Mouse (Mus musculus): ENCODE results near the gene Pomgnt2. TPM values are rescaled to one million over a fixed set of nuclear protein-coding genes. Genes with fewer than 3 reads are reported as not detected.

Gene Pomgnt2
- 12.9 and 21.6 TPM in 2 replicates for total RNA-seq (2012; rRNA removed)

- Histone ChIP-seq H3K9me3 (ENCODE audit: control insufficient read depth, insufficient read depth, low read depth, low read length) (no peaks in the 10 kb centered on the region), H3K4me1 (ENCODE audit: control insufficient read depth in 2 of 2, insufficient read depth in 2 of 2, low read length in 2 of 2, poor library complexity in 1 of 2) (peaks cover 0 to 2% of the 10 kb centered on the region in 2 experiments; a peak in 1 of 4 replicates), H3K36me3 (ENCODE audit: control insufficient read depth, insufficient read depth, low read length, poor library complexity, severe bottlenecking) (no peaks in the 10 kb centered on the region; the same call in 1 of the 2 replicates), H3K4me3 (ENCODE audit: insufficient read depth in 1 of 2, low read depth in 1 of 2, low read length in 2 of 2, poor library complexity in 1 of 2, severe bottlenecking in 1 of 2) (peak within 1 kb of the TSS in 1 of 2 experiments; percentile 74; a peak in 1 of 4 replicates), H3K9ac (ENCODE audit: insufficient read depth, low read depth, low read length, poor library complexity, severe bottlenecking) (no peak within 1 kb of the TSS), H3K27ac (ENCODE audit: insufficient read depth, low read depth, low read length, poor library complexity, severe bottlenecking) (no peak within 1 kb of the TSS)
- no peak for DNase-seq (ENCODE audit: low read depth, low spot score)
- TF ChIP-seq MAFK (IDR thresholded peaks at IDR 0.05; ENCODE audit: insufficient read depth, low read depth, low read length) = no peak
- TF ChIP-seq ZC3H11A (IDR thresholded peaks at IDR 0.05; ENCODE audit: borderline replicate concordance, low read depth, low read length) = no peak
- no peak for TF ChIP-seq HCFC1 (IDR thresholded peaks at IDR 0.05; ENCODE audit: borderline replicate concordance, insufficient read depth, low read length)
- TF ChIP-seq CHD2 (IDR thresholded peaks at IDR 0.05; ENCODE audit: low read depth, low read length) = no peak
- TF ChIP-seq ZNF384 (IDR thresholded peaks at IDR 0.05; ENCODE audit: low read depth, low read length) = no peak
- in situ Hi-C loops (cut with MboI; ENCODE audit: low sequenced_read_pairs in 2 of 2, unreplicated experiment in 2 of 2) = no loop called here
These were observed at the start of gene Pomgnt2 for GRCm38 (mm10) chr9:121997010-121997409. Gene Pomgnt2 (minus strand): TSS chr9:121997110.

DNA sequence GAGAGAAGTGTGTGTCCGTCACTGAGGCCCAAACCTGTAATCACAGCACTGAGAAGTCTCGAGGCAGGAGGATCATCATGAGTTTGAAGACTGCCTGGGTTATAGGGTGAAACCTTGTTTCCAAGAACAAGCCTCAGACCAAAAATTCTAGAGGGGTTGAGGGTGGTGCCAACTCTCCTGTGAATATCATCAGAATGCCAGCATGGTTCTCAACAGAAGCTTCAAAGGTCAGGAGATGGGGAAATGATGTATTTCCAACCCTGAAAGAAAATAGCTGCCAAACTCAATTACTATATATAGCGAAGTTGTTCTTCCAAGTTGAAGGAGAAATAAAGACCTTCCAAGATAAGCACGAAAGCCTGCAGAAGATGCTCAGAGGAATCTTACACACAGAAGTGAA, 42.9 kb upstream of the Pomgnt2 start:
- no peak for DNase-seq (ENCODE audit: low read depth, low spot score)
- in situ Hi-C loops (cut with MboI; ENCODE audit: low sequenced_read_pairs in 2 of 2, unreplicated experiment in 2 of 2) = no loop called here
- Histone ChIP-seq H3K9me3 (ENCODE audit: control insufficient read depth, insufficient read depth, low read depth, low read length) (no peaks in the 10 kb centered on the region), H3K36me3 (ENCODE audit: control insufficient read depth, insufficient read depth, low read length, poor library complexity, severe bottlenecking) (no peaks in the 10 kb centered on the region), H3K9ac (ENCODE audit: insufficient read depth, low read depth, low read length, poor library complexity, severe bottlenecking) (no peak overlapping the region), H3K27ac (ENCODE audit: insufficient read depth, low read depth, low read length, poor library complexity, severe bottlenecking) (no peak overlapping the region), H3K4me3 (ENCODE audit: insufficient read depth in 1 of 2, low read depth in 1 of 2, low read length in 2 of 2, poor library complexity in 1 of 2, severe bottlenecking in 1 of 2) (no peak overlapping the region), H3K4me1 (ENCODE audit: control insufficient read depth in 2 of 2, insufficient read depth in 2 of 2, low read length in 2 of 2, poor library complexity in 1 of 2) (no peaks in the 10 kb centered on the region)
- TF ChIP-seq MAFK (IDR thresholded peaks at IDR 0.05; ENCODE audit: insufficient read depth, low read depth, low read length) (no peak), HCFC1 (IDR thresholded peaks at IDR 0.05; ENCODE audit: borderline replicate concordance, insufficient read depth, low read length) (no peak), ZNF384 (IDR thresholded peaks at IDR 0.05; ENCODE audit: low read depth, low read length) (no peak), CHD2 (IDR thresholded peaks at IDR 0.05; ENCODE audit: low read depth, low read length) (no peak), ZC3H11A (IDR thresholded peaks at IDR 0.05; ENCODE audit: borderline replicate concordance, low read depth, low read length) (no peak)

DNA sequence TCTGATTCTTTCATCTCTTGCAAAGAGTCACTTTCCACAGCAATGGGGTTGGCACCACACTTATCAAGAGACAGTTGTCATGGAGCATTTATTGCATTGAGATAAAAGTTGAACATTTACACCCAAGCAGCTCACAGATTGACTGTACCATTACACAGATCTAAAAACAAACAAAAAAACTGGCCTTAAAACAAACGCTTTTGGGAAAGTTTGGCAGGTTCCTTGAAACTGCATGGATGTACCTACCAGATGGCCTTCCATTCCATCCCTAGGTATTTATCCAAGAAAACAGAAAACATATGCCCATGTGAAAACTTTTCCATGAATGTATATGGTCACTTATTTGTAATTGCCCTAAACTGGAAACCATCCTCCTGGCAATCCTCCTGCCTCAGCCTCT, 41.7 kb upstream of the Pomgnt2 start:
- Histone ChIP-seq H3K4me3 (ENCODE audit: insufficient read depth in 1 of 2, low read depth in 1 of 2, low read length in 2 of 2, poor library complexity in 1 of 2, severe bottlenecking in 1 of 2) (no peak overlapping the region), H3K9ac (ENCODE audit: insufficient read depth, low read depth, low read length, poor library complexity, severe bottlenecking) (no peak overlapping the region), H3K36me3 (ENCODE audit: control insufficient read depth, insufficient read depth, low read length, poor library complexity, severe bottlenecking) (no peaks in the 10 kb centered on the region), H3K9me3 (ENCODE audit: control insufficient read depth, insufficient read depth, low read depth, low read length) (no peaks in the 10 kb centered on the region), H3K27ac (ENCODE audit: insufficient read depth, low read depth, low read length, poor library complexity, severe bottlenecking) (no peak overlapping the region), H3K4me1 (ENCODE audit: control insufficient read depth in 2 of 2, insufficient read depth in 2 of 2, low read length in 2 of 2, poor library complexity in 1 of 2) (no peaks in the 10 kb centered on the region)
- TF ChIP-seq ZNF384 (IDR thresholded peaks at IDR 0.05; ENCODE audit: low read depth, low read length) (no peak), HCFC1 (IDR thresholded peaks at IDR 0.05; ENCODE audit: borderline replicate concordance, insufficient read depth, low read length) (no peak), ZC3H11A (IDR thresholded peaks at IDR 0.05; ENCODE audit: borderline replicate concordance, low read depth, low read length) (no peak), CHD2 (IDR thresholded peaks at IDR 0.05; ENCODE audit: low read depth, low read length) (no peak), MAFK (IDR thresholded peaks at IDR 0.05; ENCODE audit: insufficient read depth, low read depth, low read length) (no peak)
- in situ Hi-C loops (cut with MboI; ENCODE audit: low sequenced_read_pairs in 2 of 2, unreplicated experiment in 2 of 2) = no loop called here
- DNase-seq (ENCODE audit: low read depth, low spot score) = no peak

DNA sequence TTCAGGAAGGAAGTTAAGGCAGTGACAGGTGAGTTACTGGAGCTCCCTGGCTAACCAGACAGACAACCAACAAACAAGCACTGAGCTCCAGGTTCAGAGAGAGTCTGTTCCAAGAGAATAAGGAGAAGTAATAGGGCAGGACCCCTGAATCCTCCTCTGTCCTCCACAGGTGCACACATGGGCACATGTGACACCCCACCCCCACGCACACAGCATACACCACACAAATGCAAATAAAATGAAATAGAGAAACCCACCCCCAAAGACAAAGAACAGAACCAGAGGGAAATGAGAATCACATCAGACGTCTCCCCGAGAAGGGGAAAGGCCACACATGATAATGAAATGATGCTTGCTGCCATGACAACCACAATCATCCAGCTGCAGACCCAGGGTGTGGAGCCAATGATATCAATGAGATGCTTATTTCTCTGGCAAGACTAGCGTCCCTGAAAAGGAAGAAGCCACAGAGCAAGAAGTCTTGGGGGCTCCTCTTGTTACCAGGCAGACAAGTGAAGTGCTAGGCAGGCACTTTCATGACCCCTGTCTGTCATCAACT, 39.7 kb upstream of the Pomgnt2 start:
- H3K4me3 ChIP-seq (ENCODE audit: insufficient read depth in 1 of 2, low read depth in 1 of 2, low read length in 2 of 2, poor library complexity in 1 of 2, severe bottlenecking in 1 of 2) = no peak overlapping the region
- H3K9me3 ChIP-seq (ENCODE audit: control insufficient read depth, insufficient read depth, low read depth, low read length) = no peaks in the 10 kb centered on the region
- H3K27ac ChIP-seq (ENCODE audit: insufficient read depth, low read depth, low read length, poor library complexity, severe bottlenecking) = no peak overlapping the region
- TF ChIP-seq HCFC1 (IDR thresholded peaks at IDR 0.05; ENCODE audit: borderline replicate concordance, insufficient read depth, low read length) (no peak), CHD2 (IDR thresholded peaks at IDR 0.05; ENCODE audit: low read depth, low read length) (no peak), ZC3H11A (IDR thresholded peaks at IDR 0.05; ENCODE audit: borderline replicate concordance, low read depth, low read length) (no peak), MAFK (IDR thresholded peaks at IDR 0.05; ENCODE audit: insufficient read depth, low read depth, low read length) (no peak), ZNF384 (IDR thresholded peaks at IDR 0.05; ENCODE audit: low read depth, low read length) (no peak)
- DNase-seq (ENCODE audit: low read depth, low spot score) = no peak
- in situ Hi-C loops (cut with MboI; ENCODE audit: low sequenced_read_pairs in 2 of 2, unreplicated experiment in 2 of 2) = no loop called here
- no peak overlapping the region for H3K9ac ChIP-seq (ENCODE audit: insufficient read depth, low read depth, low read length, poor library complexity, severe bottlenecking)
- no peaks in the 10 kb centered on the region for H3K36me3 ChIP-seq (ENCODE audit: control insufficient read depth, insufficient read depth, low read length, poor library complexity, severe bottlenecking)
- H3K4me1 ChIP-seq (ENCODE audit: control insufficient read depth in 2 of 2, insufficient read depth in 2 of 2, low read length in 2 of 2, poor library complexity in 1 of 2) = no peaks in the 10 kb centered on the region

Measured in ES-E14 (cell line).